Mouse (Mus musculus) heart, adult 2 months (tissue): ENCODE data around the gene Prss37.

Experiments used
- CTCF ChIP-seq: fragments of 200-600 bp; IDR thresholded peaks from 2 replicates; pipeline ENCODE4 v1.8.1; 2022; ENCODE audit warnings: antibody characterized with exemption, mild to moderate bottlenecking, moderate library complexity
- EP300 ChIP-seq: fragments of 200-500 bp; IDR thresholded peaks from 2 replicates; pipeline ENCODE4 v1.6.1; 2011; ENCODE audit warnings: low read depth, low read length, control low read depth; ENCODE audit not compliant: insufficient read depth
- POLR2A ChIP-seq: fragments of 200-500 bp; IDR thresholded peaks from 2 replicates; pipeline ENCODE4 v1.6.1; 2011; ENCODE audit warnings: mild to moderate bottlenecking, low read depth, low read length, control low read depth; ENCODE audit not compliant: insufficient read depth

DNA sequence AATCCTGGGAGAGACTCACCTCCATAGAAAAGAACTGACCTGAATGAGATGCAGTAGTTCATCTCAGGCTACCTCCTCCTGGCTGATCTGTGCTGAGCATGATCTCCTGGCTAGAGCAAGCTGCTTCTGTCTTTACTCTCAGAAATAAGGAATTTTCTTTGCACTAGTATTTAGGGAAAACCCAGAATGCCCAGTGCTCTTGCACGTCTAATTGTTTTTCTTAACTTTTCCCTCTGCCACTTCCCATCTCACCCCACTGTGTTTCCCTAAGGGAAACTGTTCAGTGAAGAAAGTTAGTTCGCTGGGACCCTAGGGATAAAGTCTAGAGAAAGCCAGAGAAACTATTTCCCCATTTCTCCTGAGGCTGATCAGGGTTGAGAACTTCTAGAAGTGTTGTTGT, 35.6 kb upstream of the Prss37 start, which contains the start of gene Olfr461:
- TF ChIP-seq POLR2A: no peak
- no peak for TF ChIP-seq CTCF
- no peak for TF ChIP-seq EP300
